Mouse (Mus musculus) cerebellum, adult 2 months (tissue): Measurements from ENCODE around the gene Rex2. TPM values are rescaled to one million over a fixed set of nuclear protein-coding genes. Genes with fewer than 3 reads are reported as not detected.
"Not testable (repeated sequence)": the region's sequence is repeated elsewhere in the genome, so short reads cannot be mapped to it uniquely, and the experiment has no call there.

Source experiments
- DNase-seq, 2 experiments: peaks; one replicate each; pipeline ENCODE4 v3.0.0; 2021
- H3K27ac ChIP-seq: fragments of 200-500 bp; 2 replicates; pipeline ENCODE4 v1.5.1; 2012; ENCODE audit warnings: low read length, control low read depth, inconsistent platforms; ENCODE audit not compliant: insufficient read depth
- H3K27me3 ChIP-seq: fragments of 200-500 bp; 2 replicates; pipeline ENCODE4 v1.6.1; 2012; ENCODE audit warnings: inconsistent platforms, mild to moderate bottlenecking, low read length, moderate library complexity; ENCODE audit not compliant: control insufficient read depth, insufficient read depth
- H3K4me1 ChIP-seq: fragments of 200-500 bp; 2 replicates; pipeline ENCODE4 v1.6.1; 2011; ENCODE audit warnings: low read length; ENCODE audit not compliant: control insufficient read depth, insufficient read depth
- H3K4me3 ChIP-seq: fragments of 200-500 bp; replicated peaks from 2 replicates; pipeline ENCODE3; 2011; ENCODE audit warnings: mild to moderate bottlenecking, low read depth, low read length, control low read depth; ENCODE audit not compliant: insufficient read depth
- WGBS: fragments of 180-500 bp; shearing (Covaris S2); methylation state at CpG from one replicate; pipeline ENCODE4 v1.1.7; 2018; 5-methylcytosine and 5-hydroxymethylcytosine counted together
- polyA plus RNA-seq: library from polyadenylated mRNA; depleted of rRNA; stranded (reverse); fragments of >200 nt; gene quantifications from 2 replicates; pipeline ENCODE4 v1.2.3, GENCODE M21; 2012; rRNA removed

Gene Rex2
- polyA plus RNA-seq, result not detected in 2 replicates

- not testable (repeated sequence) for H3K4me1 ChIP-seq, H3K4me3 ChIP-seq, DNase-seq, H3K27me3 ChIP-seq, H3K27ac ChIP-seq
- WGBS, result no CpG with 5 or more reads among the region's 6 CpGs
Observed at GRCm38 (mm10) chr4:147021550-147021949, at the start of gene Rex2. Gene Rex2, plus strand, starts transcription at chr4:147021850.

- not testable (repeated sequence) for H3K27me3 ChIP-seq, H3K27ac ChIP-seq, H3K4me3 ChIP-seq, DNase-seq, H3K4me1 ChIP-seq
- WGBS, result 9% methylated on average over 2 of the region's 2 CpGs
Observed at GRCm38 (mm10) chr4:146976581-146976980, 45.1 kb upstream of the Rex2 start.

GRCm38 (mm10) chr4:147018400-147018799 lies 3.2 kb upstream of the Rex2 start:
- not testable (repeated sequence) for H3K4me1 ChIP-seq, H3K4me3 ChIP-seq, DNase-seq, H3K27me3 ChIP-seq, H3K27ac ChIP-seq
- WGBS, result no CpG with 5 or more reads among the region's 1 CpGs

GRCm38 (mm10) chr4:147026374-147026773 lies 4.7 kb downstream of the Rex2 start:
- not testable (repeated sequence) for DNase-seq
- 46% methylated on average over 1 of the region's 1 CpGs for WGBS

GRCm38 (mm10) chr4:147031308-147032036 lies 9.8 kb downstream of the Rex2 start:
- not testable (repeated sequence) for H3K27ac ChIP-seq, H3K4me3 ChIP-seq, H3K27me3 ChIP-seq, H3K4me1 ChIP-seq, DNase-seq
- WGBS, result 85% methylated on average over 1 of the region's 2 CpGs

More at GRCm38 (mm10) chr4:147026374-147026773, 4.7 kb downstream of the Rex2 start:
- not testable (repeated sequence) for H3K27me3 ChIP-seq, H3K4me3 ChIP-seq, H3K27ac ChIP-seq, H3K4me1 ChIP-seq

GRCm38 (mm10) chr4:147063768-147064167 lies 42.1 kb downstream of the Rex2 start:
- not testable (repeated sequence) for H3K27ac ChIP-seq, DNase-seq, H3K4me3 ChIP-seq, H3K27me3 ChIP-seq, H3K4me1 ChIP-seq
- 72% methylated on average over 3 of the region's 3 CpGs for WGBS

DNA sequence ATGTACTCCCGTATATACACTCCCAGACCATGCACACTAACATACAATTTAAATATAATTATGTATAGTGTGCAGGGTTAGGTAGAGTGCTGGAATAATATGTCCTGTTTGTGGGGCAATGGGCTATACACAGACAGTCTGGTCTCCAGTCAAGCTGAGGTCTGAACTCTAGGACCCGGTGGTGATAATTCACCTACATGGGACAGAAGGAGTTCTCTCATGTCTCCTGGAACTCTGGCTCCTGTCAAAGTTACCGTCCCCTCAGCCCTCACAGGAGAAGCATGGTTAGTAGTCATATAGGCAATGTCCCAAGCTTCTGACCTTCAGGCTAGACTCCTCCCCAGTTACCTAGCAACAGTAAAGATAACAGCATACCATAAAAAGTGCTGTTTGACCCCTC lies 44.2 kb downstream of the Rex2 start:
- not testable (repeated sequence) for H3K27me3 ChIP-seq, H3K4me1 ChIP-seq, H3K4me3 ChIP-seq, DNase-seq, H3K27ac ChIP-seq
- 85% methylated on average over 3 of the region's 3 CpGs for WGBS

DNA sequence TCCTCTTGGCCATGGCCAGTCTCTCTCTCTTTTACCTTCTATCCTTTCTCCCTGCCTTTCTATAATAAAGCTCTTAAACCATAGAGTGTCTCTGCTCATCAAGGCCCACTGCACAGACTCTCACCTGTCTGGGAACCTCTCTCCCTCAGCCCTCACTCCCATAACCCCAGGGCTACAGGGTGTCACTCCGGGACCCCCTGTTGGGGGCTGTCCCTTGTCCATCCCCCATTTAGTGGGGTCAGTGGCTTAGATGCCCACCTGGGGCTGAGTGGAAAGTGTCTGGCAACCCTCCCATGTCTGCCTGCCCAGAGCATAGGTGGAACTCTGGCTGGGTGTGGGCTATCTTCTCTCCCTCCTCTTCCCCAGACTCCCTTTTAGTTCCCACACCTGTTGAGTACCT lies 44.7 kb downstream of the Rex2 start:
- not testable (repeated sequence) for H3K27me3 ChIP-seq, H3K27ac ChIP-seq, DNase-seq, H3K4me1 ChIP-seq, H3K4me3 ChIP-seq
- 89% methylated on average over 1 of the region's 1 CpGs for WGBS

GRCm38 (mm10) chr4:147095641-147096040 lies 74.0 kb downstream of the Rex2 start:
- not testable (repeated sequence) for H3K4me3 ChIP-seq, H3K27me3 ChIP-seq, H3K27ac ChIP-seq, DNase-seq, H3K4me1 ChIP-seq
- WGBS, result 58% methylated on average over 2 of the region's 2 CpGs

DNA sequence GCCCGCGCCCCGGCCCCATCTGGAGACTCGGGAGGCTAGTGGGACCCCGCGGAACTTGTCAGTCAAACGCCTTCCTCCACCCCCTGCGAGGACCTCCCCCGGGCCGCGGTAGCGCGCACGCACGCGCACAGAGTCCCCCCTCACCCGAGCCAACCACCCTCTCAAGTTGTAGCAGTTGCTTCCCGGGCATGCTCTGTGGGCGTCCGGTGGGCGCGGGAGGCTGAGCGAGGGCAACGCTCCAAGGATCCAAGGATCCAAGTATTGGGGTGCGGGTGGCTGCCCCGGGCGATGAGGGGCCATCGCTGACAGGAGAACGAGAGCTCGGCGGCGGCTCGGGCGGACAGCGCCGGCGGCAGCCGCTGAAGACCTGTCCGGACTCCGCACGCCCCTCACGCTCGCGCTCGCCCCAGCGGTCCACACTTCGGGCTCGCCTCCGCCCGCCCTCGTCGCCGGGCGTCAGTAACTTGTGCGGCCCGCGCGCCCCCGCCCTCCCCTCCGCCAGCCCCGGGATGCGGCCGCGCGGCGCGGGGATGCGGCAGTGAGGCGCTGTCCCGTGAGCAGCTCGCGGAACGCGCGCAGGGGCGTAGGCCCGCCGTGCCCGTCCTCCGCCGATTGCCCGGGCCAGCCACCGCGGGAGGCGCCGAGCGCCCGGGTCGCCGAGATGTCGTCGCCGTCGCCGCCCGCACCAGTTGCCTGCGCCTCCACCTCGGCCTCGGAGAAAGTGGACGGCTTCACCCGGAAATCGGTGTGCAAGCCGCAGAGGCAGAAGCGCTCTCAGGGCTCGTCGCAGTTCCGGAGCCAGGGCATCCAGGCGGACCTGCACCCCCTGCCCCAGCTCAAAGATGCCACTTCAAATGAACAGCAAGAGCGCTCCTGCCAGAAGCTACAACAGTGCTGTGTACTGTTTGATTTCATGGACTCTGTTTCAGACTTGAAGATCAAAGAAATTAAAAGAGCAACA lies 80.3 kb downstream of the Rex2 start:
- not testable (repeated sequence) for H3K4me1 ChIP-seq, H3K4me3 ChIP-seq, DNase-seq, H3K27ac ChIP-seq, H3K27me3 ChIP-seq
- WGBS, result 2% methylated on average over 107 of the region's 109 CpGs

DNA sequence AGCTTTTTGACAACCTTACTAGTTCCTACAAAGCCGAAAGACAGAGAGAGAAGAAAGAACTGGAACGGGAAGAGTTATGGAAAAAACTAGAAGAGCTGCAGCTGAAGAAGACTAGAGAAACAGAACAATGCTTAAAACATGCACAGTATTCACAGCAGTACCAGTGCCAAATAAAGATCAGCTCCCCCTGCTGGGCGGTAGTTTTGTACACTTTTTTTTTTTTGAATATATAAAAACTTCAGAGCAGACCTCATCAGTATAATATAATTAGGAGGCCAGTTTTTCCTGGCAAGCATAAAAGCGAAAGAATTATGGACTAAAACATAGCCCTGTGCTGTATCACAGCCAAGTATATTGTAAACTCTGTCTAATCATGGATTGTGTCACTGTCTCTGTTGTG lies 82.2 kb downstream of the Rex2 start:
- not testable (repeated sequence) for H3K27me3 ChIP-seq, H3K27ac ChIP-seq, DNase-seq, H3K4me3 ChIP-seq, H3K4me1 ChIP-seq
- 53% methylated on average over 4 of the region's 4 CpGs for WGBS
